Mouse (Mus musculus): ENCODE measurements around the gene Kcnab3.

The Kcnab3 gene

GRCm38 (mm10) chr11:69371601-69372000 is 45.5 kb downstream of the Kcnab3 start:
- no peak for DNase-seq

GRCm38 (mm10) chr11:69372056-69372779 is 46.2 kb downstream of the Kcnab3 start:
- peak; percentile 15 for DNase-seq

- peak; percentile 32 for DNase-seq
Observed at GRCm38 (mm10) chr11:69372780-69373170, 46.7 kb downstream of the Kcnab3 start.

- DNase-seq, result no peak
Observed at GRCm38 (mm10) chr11:69373223-69373965, 47.3 kb downstream of the Kcnab3 start.

- DNase-seq, result no peak
Observed at GRCm38 (mm10) chr11:69375646-69376045, 49.6 kb downstream of the Kcnab3 start.

- no peak for DNase-seq
Observed at GRCm38 (mm10) chr11:69377766-69378165, 51.7 kb downstream of the Kcnab3 start.

GRCm38 (mm10) chr11:69379600-69379999 is 53.5 kb downstream of the Kcnab3 start:
- no peak for DNase-seq

GRCm38 (mm10) chr11:69381356-69381755 is 55.3 kb downstream of the Kcnab3 start:
- DNase-seq, result no peak
